Mouse (Mus musculus) CD8-positive naive resting alpha-beta T cell, adult 2 months (primary cell): ENCODE measurements around the gene Phb2.

Experiments
- DNase-seq, 2 experiments: peaks; one replicate each; pipeline ENCODE4 v3.0.0; 2022; ENCODE audit warnings: low read depth in 2 of 2, low spot score in 2 of 2

The Phb2 gene

DNA sequence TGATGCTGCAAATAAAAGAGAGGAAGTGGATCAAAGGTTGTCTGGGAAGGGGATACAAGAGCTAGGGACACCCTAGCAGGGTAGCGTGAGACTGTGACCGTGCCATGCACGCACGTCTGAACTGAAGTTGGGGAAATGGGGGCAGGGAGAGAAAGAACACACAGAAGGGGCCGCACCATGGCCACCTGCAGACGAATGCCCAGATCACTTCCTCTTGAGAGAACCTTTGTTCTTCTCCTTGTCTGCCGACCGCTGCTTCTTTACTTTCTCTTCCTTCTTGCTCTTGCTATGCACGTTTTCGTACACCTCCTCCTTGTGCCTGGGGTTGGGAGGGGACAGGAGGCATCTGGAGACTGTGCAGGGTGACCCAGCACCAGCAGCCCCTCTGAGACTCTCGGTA lies 8.8 kb downstream of the Phb2 start:
- DNase-seq, result no peak

DNA sequence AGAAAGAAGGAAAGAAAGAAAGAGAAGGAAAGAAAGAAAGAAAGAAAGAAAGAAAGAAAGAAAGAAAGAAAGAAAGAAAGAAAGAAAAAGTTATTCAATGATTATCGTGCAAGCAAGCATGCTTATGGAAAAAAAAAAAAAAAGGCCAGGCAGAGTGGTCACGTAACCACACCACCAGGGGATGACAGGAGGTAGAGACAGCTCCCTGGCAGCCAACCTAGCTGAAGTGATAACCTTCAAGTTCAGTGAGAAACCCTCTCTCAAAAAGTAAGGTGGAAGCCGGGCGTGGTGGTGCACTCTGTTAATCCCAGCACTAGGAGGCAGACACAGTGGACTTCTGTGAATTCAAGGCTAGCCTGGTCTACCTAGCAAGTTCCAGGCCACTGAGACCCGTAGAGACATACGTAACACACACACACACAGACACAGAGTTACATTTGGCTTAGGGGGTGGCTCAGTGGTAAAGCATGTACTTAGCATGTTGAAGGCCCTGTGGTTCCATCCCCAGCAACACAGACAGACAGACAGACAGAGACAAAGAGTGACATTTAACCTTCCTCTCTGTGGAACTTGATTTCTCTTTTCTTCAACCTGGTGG lies 10.8 kb downstream of the Phb2 start:
- no peak for DNase-seq

DNA sequence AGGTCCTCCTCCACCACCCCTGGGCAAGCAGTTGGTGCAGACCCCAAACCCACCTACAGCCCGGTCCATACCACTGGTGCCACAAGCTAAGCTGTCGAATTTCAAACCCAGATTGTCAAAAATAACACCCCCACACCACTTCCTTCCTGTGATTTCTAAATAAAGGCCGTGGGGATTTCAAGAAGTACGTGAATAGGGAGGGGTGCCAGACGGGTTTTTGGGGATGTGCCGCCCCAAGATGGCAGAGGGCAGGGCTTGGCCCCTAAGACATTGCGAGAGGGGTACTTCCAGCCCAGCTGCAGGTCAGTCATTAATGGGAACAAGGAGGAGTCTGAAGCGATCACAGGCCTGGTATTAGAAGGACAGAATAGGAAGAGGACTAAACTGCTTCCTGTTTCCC lies 11.4 kb downstream of the Phb2 start:
- no peak for DNase-seq

DNA sequence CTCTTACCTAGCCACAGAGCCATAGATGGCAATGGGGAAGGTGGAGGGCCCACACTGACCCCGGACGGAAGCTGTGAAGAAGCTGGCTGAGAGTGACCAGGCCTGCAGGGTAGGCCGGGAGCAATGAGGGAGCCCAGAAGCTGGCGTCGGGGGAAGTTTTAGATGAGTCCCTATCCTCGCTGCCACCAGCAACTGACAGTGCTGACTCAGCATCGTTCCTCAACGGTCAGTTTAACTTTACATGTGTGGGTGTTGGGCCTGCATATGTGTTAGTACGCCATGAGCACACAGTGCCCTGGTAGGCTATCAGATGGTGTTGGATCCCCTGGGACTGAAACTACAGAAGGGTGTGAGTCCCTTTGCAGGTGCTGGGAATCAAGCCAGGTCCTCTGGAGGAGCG lies 12.3 kb downstream of the Phb2 start:
- DNase-seq, result no peak

DNA sequence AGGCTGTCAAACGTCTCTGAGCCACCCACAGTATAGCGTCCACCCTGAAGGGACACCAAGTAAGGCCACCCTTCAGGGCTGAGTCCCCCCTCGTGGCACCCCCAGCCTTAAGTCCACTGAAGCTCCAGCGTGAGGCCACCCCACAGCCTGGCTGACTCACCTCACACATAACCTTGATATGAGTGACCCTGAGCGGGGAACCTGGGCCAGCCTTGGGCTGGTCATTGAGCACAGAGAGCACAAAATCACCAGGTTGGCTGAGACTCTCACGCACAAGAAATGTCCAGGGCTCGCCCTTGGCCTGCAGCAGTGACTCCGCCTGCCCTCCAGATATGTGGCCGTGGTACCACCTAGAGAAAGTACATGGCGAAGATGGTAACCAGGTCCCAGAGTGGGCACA lies 16.5 kb downstream of the Phb2 start:
- DNase-seq, result no peak

DNA sequence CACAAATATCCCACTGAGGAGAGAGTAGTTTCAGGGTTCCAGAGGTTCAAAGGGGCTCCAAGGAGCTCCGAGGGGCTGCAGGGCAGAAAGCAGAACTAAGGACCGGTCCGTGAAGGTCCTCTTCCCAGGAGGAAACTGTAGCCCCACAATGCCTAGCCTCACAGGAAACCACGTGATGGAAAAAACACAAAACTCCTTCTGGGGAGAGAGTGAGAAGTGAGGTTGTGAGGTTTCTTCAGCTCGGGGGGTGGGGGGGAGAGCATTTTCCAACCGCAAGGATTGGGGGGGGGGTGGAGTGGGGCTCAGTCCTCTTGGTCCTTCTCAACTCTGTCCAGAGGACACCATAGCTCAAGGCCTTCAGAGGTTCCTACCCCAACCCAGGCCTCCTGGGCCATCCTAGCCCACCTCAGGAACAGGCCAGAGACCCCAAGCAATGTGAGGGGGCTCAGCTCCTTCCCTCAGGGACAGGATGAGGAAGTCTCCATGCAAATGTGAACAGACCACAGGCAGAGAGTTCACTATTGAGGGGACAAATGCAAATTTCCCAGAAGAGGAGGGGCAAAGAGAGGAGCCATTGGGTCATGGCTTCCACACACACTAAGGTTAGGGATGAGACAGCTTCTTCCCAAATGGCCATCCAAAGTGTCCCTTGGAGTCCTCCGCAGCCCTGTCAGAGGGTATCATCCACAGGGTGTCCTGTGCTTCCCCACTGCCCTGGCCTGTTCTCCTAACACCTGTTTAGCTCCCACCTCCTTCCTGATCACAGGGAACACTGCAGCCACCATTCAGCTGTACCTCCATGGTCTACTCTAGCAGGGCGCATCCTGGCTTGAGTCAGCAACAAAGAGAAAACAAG lies 17.9 kb downstream of the Phb2 start:
- no peak for DNase-seq

DNA sequence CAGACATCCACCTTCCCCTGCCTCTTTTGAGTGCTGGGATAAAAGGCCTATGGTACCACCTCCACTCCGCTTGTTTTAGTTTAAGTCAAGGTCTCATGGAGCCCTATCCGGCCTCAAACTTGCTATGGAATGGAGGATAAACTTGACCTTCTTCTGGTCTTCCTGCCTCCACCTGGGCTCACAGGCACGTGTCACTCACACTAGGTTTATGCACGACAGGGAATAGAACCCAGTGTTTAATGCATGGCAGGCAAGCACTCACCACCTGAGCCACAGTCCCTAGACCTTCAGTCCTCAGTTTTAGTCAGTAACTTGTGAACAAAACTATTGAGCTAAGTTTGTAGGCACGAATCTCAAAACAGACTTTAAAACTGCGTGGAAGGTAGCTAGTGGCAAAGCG lies 18.9 kb downstream of the Phb2 start:
- no peak for DNase-seq

DNA sequence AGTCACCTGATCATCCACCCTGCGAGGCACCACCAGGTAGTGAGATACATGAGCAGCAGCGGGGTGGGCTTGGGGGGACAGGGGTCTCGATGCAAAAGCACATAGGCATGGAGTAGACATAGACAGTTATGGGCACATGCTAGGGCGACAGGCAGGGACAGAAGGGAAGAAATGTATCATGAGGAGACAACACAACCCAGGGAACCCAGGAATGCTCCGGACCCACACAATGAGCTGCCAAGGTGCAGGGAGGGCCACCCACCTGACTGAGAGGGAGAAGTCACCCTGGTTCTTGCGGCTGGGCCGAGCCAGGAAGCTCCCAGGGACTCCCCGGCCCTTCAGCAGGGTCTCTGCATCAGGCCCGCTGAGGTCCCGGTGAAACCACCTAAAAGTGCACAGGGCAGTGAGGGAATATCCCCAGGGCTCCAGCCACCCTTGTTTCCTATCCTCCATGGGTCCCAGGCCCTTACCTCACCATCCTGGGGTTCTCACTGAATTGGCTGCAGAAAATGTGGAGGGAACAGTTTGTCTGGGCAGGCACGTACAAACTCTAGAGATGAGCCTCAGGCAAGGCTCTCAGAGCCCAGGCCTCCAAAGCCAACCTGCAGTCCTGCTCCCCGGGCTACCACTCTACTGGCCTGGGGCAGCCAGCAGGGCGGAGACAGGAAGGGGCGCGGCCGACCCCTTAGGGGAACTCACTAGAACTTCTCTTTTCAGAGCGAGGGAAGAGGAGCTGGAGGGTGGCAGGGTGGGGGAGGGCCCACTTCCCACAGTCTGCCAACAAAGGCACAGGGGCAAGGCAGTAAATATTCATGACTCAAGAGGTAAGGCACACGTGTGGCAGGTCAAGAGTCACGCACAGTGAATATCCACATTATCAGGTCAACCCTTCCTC lies 20.6 kb downstream of the Phb2 start:
- DNase-seq, result peak; percentile 48 to 49

DNA sequence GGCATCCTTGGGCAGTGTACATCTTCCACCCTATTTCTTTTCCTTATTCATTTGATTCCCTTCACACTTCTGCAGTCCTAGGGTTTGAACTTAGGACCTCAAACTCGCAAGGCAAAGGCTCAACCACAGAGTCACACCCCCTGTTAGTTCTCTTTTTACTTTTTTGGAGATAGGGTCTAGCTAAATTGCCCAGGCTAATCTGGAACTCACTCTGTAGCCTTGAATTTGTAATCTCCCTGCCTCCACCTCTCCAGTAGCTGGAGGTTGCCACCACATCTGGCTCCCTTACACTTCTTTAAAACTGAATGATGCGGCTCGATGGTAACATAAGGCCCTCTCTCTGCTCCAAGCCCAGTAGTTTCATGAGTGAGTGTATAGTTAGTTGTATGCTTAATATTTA lies 22.3 kb downstream of the Phb2 start:
- DNase-seq, result no peak

DNA sequence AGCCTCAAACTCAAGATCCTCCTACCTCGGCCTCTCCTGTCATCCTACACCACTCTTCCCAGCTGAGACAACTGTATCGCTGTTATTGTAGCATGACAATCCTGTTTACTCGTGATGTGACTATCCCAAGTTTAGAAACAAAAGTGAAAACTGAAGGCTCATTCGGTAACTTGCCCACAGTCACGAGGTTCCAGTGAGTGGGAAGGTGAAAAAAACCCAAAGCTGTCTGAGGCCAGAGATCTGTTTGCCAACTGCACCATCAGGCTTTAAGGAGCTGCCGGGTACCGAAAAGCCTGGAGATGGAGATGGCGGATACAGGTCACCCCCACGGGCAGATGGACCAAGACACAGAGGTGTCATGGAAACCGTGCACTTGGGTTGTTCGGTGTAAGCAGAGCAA lies 24.9 kb downstream of the Phb2 start:
- DNase-seq, result no peak

DNA sequence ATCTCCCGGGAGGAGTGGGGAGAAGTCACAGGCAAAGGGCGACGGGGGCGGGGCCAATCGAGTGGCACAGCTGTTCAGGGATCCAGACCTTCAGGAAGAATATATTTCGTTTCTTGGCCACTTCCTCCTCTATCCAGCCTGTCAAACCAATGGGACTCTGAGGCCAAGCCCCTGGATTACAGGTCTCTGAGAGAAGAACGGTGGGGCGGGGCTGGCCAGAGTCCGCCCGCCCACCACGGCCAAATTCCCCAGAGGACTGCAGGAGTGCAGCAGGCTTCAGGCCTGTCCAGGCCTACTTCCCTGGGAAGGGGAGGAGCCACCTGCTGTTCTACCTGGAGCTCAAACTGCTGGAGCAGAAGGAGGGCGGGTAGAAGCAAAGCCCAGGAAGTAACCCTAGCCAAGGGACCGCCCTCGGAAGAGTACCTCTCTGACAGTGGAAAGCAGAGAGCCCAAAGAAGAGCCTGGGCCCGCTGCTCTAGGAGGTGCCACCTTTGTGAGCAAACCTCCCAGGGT lies 26.4 kb downstream of the Phb2 start, which contains the start of gene Ptpn6:
TSS of gene Ptpn6 (minus strand) at position 204 of the 513 bp plus-strand sequence.
- DNase-seq, result no peak

DNA sequence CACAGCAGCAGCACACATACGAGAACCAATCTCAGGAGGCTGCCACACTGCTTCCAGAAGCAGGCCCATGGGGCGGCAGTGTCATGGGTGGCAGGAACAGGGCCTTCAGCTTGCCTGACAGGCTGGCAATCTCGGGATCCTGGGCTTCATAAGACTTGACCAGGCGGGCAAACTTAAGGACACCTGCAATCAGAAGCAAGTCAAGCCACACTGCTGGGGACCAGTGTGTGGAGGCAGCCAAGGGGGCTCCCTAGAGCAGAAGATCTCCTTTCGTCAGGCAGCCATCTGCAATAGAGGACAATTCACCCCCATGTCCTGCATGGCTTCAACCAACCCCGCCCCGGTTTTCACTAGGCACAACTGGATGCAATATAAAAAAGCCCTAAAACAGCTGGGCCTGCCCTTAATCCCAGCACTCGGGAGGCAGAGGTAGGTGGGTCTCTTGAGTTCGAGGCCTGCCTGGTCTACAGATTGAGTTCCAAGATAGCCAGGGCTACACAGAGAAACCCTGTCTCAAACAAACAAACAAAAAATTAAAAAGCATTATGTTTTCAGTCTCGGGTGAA lies 27.2 kb downstream of the Phb2 start:
- DNase-seq, result no peak

DNA sequence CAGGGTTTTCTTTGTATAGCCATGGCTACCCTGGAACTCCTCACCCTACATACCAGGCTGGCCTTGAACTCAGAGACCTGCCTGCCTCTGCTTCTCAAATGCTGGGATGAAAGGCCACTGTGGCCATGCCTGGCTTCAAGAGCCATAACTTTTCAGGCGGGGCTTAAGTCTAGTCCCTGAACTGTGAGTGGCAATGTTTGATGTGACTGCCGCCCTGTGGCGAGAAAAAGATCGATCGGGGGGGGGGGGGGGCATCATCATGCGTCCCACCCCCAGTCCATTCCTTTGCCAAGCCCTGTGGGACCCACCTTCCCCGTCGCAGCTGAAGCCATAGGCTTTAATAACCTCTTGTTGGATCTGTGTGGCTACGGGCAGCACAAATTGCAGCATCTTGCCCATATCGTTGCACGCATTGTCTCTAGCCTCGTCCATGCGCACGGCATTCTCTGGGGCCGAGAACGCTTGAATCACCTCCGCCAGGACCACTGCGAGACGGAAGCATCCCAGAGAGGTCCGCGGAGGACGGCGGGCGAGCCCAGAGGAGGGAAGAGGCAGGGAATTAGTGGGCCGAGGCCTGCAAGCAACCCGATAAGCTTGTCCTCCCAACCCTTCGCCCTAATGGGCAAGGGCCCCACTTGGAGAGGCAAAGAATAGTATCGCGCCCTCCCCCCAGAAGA lies 28.2 kb downstream of the Phb2 start:
- DNase-seq, result peak in 1 of 2 experiments; percentile 57

DNA sequence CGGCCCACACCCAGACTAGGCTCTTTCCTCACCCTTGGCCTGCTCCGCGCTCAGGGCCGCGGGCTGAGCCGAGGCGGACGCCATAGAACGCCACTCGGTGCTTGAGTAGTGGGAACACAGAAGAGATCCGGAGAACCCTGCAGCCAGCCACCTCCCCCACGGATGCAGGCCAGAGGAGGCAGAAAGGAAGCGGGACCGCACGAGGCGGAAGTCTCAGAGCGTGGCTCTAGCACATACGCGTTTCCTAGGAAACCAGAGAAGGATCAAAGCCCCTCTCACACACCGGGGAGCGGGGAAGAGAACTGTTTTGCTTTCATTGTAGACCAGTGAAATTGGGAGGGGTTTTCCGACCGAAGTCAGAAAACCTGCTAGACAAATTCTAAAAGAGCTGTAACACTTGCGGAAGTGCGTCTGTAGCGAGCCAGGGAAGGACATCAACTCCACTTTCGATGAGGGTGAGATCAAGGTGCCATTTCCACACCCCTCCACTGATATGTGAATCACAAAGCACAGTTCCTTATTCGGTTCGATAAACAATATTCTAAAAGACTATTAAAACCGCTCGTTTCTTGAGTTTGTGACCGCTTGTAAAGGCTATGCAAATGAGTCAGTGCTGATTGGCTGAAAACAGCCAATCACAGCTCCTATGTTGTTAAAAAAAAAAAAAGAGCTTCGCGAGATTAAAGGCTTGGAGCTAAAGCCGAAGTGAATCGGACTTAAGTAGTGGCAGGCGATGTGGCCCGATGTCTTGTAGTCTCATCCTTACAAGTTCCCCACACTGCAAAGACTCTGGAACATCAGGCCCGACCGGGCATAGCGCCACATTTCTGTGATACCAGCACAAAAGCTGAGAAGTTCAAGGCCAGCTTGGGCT lies 29.0 kb downstream of the Phb2 start, which contains the start of gene Grcc10:
TSS of gene Grcc10 (minus strand) at position 487 of the 874 bp plus-strand sequence.
- DNase-seq, result peak; percentile 88 to 93

DNA sequence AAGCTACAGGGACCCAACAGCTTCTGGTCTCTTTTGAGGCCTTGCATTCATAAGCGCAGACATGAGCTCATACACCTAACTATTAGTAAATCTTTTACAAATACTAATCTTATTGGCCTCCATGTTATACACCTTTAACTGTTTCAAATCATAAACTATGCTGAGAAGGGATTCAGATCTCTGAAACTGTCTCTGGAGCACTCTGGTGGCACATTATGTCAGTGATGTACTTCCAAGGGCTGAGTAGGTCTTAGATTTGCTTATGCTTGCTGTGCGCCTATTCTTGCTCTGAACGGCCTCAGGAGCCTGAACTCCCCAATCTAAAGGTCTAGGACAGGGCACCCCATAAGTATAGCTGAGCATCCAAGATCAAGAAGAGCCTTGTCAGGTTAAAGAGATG lies 29.7 kb downstream of the Phb2 start:
- no peak for DNase-seq

DNA sequence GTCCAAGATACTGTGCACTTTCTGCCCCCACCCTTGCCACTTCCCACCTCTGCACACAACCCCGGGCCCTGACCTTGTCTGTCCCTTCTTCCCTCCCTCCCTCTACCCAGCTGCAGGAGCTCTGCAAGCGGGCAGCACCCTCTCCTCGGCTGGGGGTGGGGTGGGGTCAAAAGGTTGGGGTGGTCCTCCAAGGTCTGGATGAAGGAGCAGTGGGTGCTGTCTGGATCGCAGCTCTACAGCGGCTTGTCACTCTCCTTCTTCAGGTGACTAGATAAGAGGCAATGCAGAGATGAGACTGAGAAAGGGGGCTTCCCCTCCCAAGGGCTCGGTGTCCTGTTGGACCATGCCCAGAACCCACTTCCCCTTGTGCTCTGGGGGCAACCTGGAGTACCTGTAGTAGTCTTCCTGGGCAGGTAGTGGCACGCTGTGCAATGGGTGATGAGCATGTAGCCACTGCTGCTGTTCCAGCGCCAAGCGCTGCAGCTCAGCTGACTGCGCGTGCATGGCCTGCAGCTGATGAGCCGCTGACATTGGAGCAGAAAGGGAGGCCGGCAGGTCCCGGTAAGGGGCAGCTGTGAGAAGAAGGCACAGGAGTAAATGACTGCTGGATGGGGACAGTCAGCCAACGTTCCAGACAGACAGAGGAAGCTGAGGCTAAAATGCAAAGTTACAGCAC lies 30.8 kb downstream of the Phb2 start:
- no peak for DNase-seq

DNA sequence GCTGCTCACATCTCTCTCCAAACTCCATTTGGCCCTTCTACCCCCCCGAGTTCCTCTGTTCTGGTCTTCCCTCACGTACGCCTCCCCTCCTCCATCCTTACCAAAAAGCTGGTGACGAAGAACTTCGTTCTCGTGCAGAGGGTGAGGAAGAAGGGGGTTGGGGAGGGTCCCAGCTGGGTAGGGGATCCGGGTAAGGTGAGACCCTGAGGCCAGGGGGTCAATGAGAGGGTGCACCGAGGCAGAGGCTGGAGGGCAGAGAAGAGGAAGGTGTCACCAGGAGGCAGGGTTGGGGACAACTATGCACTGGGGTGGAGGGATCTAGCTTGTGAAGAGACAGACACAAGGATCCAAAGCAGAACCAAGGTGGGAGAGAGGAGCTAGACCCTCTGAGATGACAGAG lies 31.5 kb downstream of the Phb2 start:
- DNase-seq, result no peak

DNA sequence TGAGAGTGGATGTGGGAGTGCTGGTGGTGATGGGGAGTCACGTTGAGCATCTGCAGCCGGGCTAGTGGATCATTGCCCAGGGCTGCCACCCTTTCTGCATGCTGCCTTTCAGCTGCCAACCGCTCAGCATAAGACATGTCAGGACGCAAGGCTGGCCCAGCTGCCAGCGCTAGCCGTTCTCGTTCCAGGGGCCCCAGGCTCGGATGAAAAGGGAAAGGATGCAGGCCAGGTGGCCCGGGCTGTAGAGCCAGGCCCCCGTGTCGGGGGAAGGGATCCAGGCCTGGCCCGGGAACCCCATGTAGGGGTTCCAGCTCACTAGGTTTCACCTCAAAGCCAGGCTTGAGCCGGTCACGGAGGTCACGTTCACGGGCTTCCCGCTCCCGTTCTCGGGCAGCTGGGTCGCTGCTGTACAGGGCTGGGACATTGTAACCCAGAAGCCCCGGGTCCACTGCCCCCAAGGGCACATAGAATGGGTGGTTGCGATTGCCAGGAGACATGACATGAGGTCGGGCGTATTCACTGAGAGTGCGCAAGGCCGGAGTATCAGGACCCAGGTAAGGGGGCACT lies 32.7 kb downstream of the Phb2 start:
- no peak for DNase-seq
